In the genomic region with DNA sequence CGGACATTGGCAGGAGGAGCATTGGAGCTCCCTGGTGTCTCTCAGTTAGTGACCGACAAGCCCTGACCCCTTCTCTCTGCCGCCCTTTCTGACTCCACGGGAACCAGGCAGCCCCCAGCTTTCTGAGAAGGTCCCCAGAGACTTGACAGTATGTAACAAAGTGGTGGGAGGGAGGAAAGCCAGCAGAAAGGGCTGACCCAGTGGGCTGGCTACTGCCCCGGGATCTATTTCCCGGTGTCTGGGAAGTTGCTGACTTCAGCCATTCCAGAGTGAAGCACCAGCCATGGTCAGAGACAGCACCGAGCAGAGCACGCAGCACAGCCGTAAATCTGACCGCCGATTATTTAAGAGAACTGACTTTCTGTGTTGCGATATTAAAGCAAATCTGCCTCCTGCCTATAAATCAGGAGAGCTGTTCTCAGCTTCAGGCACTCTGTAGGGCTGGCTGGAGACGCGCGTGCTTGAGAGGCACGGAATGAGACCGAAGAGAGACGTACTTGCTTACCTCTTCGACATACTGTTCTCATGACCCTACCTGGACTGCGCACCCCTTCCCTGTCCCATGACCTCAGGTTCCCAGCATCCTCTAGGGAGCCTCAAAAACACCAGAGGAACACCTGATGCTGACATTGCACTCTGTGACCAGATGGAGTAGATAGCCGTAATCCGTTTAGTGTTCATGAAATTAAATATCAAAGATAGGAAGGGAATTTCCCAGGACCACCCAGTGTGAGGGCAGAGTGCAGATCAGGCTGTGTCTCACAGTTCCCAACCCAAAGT, we compare ENCODE assay signal across 11 mouse cellular contexts.
DNase-seq lines count a peak whose midpoint lies in the region; ATAC-seq lines count a peak whose summit lies in the region.
"Had no signal": no experiment of that assay in that cellular context is flagged by ENCODE, and none has a peak within 500 bp of the region (broad histone marks: within the 10 kb centered on the region; RNA-seq: fewer than 3 reads in every experiment).

No protein-coding gene starts in this region.

- no peak overlapping the region for H3K27ac ChIP-seq in hindbrain, embryonic 12.5 days
- H3K27ac ChIP-seq in hindbrain, embryonic 13.5 days = no peak overlapping the region
- H3K27ac ChIP-seq in intestine, embryonic 15.5 days = no peak overlapping the region
- no peak overlapping the region; the same call in 1 of the 2 replicates for H3K27ac ChIP-seq in kidney, embryonic 16.5 days (ENCODE audit: low read length)
- H3K27ac ChIP-seq in stomach, embryonic 14.5 days (ENCODE audit: low read length) = no peak overlapping the region
- H3K27ac ChIP-seq: heart, embryonic 10.5 days had no signal

- H3K27me3 ChIP-seq in hindbrain, embryonic 12.5 days = no peaks in the 10 kb centered on the region
- no peaks in the 10 kb centered on the region for H3K27me3 ChIP-seq in hindbrain, embryonic 13.5 days
- no peaks in the 10 kb centered on the region for H3K27me3 ChIP-seq in intestine, embryonic 15.5 days (replicated peaks)
- peaks cover 4% of the 10 kb centered on the region; the same call in 1 of the 2 replicates for H3K27me3 ChIP-seq in kidney, embryonic 16.5 days (ENCODE audit: insufficient read depth, low read length)
- no peaks in the 10 kb centered on the region for H3K27me3 ChIP-seq in stomach, embryonic 14.5 days (ENCODE audit: control insufficient read depth, insufficient read depth, low read length)
- H3K27me3 ChIP-seq: CH12.LX had no signal

- no peaks in the 10 kb centered on the region for H3K9me3 ChIP-seq in hindbrain, embryonic 12.5 days (replicated peaks)
- no peaks in the 10 kb centered on the region for H3K9me3 ChIP-seq in hindbrain, embryonic 13.5 days
- no peaks in the 10 kb centered on the region for H3K9me3 ChIP-seq in intestine, embryonic 15.5 days
- no peaks in the 10 kb centered on the region for H3K9me3 ChIP-seq in kidney, embryonic 16.5 days (ENCODE audit: low read length)
- H3K9me3 ChIP-seq in stomach, embryonic 14.5 days (ENCODE audit: control insufficient read depth, low read depth, low read length) = no peaks in the 10 kb centered on the region
- H3K9me3 ChIP-seq: heart, embryonic 10.5 days had no signal

- no peaks in the 10 kb centered on the region for H3K36me3 ChIP-seq in hindbrain, embryonic 12.5 days
- no peaks in the 10 kb centered on the region for H3K36me3 ChIP-seq in hindbrain, embryonic 13.5 days
- H3K36me3 ChIP-seq in intestine, embryonic 15.5 days = no peaks in the 10 kb centered on the region
- no peaks in the 10 kb centered on the region for H3K36me3 ChIP-seq in kidney, embryonic 16.5 days (ENCODE audit: insufficient read depth, low read length)
- H3K36me3 ChIP-seq in stomach, embryonic 14.5 days (ENCODE audit: control insufficient read depth, insufficient read depth, low read length) = no peaks in the 10 kb centered on the region
- H3K36me3 ChIP-seq: heart, embryonic 10.5 days had no signal

- H3K9ac ChIP-seq in hindbrain, embryonic 12.5 days = no peak overlapping the region
- H3K9ac ChIP-seq in hindbrain, embryonic 13.5 days = no peak overlapping the region
- H3K9ac ChIP-seq in intestine, embryonic 15.5 days = no peak overlapping the region
- peak overlapping the region; percentile 39; the same call in 1 of the 2 replicates for H3K9ac ChIP-seq in kidney, embryonic 16.5 days (replicated peaks; ENCODE audit: low read length)
- no peak overlapping the region for H3K9ac ChIP-seq in stomach, embryonic 14.5 days (replicated peaks; ENCODE audit: low read depth, low read length)

- 79% methylated on average over 22 of the region's 22 CpGs for WGBS in hindbrain, embryonic 12.5 days
- WGBS in hindbrain, embryonic 13.5 days = 76% methylated on average over 22 of the region's 22 CpGs
- 53% methylated on average over 22 of the region's 22 CpGs for WGBS in intestine, embryonic 15.5 days
- 11% methylated on average over 22 of the region's 22 CpGs for WGBS in kidney, embryonic 16.5 days
- WGBS in stomach, embryonic 14.5 days = 50% methylated on average over 22 of the region's 22 CpGs

- 0 out of 2 replicates have a peak, but pooled peaks have one; percentile 32 for ATAC-seq in hindbrain, embryonic 12.5 days (ENCODE audit: low FRiP score)
- no peak for ATAC-seq in hindbrain, embryonic 13.5 days (ENCODE audit: low FRiP score)
- ATAC-seq in intestine, embryonic 15.5 days = peak; percentile 62
- ATAC-seq in kidney, embryonic 16.5 days (ENCODE audit: low FRiP score, low TSS enrichment) = peak; percentile 93
- no peak for ATAC-seq in stomach, embryonic 14.5 days (ENCODE audit: insufficient number of reproducible peaks, insufficient read depth, low FRiP score, low read depth)
- ATAC-seq: hindbrain, embryonic 16.5 days had no signal

- H3K4me2 ChIP-seq in hindbrain, embryonic 12.5 days (replicated peaks) = no peak overlapping the region
- H3K4me2 ChIP-seq in hindbrain, embryonic 13.5 days = no peak overlapping the region
- peak overlapping the region; percentile 39 for H3K4me2 ChIP-seq in intestine, embryonic 15.5 days (replicated peaks)
- H3K4me2 ChIP-seq in kidney, embryonic 16.5 days (replicated peaks; ENCODE audit: low read depth, low read length) = peak overlapping the region; percentile 55
- peak overlapping the region; percentile 6; the same call in 1 of the 2 replicates for H3K4me2 ChIP-seq in stomach, embryonic 14.5 days (replicated peaks; ENCODE audit: low read depth, low read length)

- no peak overlapping the region for H3K4me3 ChIP-seq in hindbrain, embryonic 12.5 days
- no peak overlapping the region for H3K4me3 ChIP-seq in hindbrain, embryonic 13.5 days
- no peak overlapping the region for H3K4me3 ChIP-seq in intestine, embryonic 15.5 days (replicated peaks)
- H3K4me3 ChIP-seq in kidney, embryonic 16.5 days (ENCODE audit: low read length) = peak overlapping the region; percentile 27
- no peak overlapping the region for H3K4me3 ChIP-seq in stomach, embryonic 14.5 days (ENCODE audit: low read depth, low read length)
- H3K4me3 ChIP-seq: heart, embryonic 10.5 days had no signal

- no peak for DNase-seq in right cerebral cortex, adult 2 months (ENCODE audit: low spot score in 2 of 2)
- DNase-seq in left cerebral cortex, adult 9 months (ENCODE audit: low spot score in 2 of 2) = no peak
- DNase-seq: retina, postnatal 1 day had no signal

- H3K4me1 ChIP-seq in hindbrain, embryonic 12.5 days = peaks cover 7% of the 10 kb centered on the region
- H3K4me1 ChIP-seq in hindbrain, embryonic 13.5 days (replicated peaks) = peaks cover 9% of the 10 kb centered on the region
- no peaks in the 10 kb centered on the region for H3K4me1 ChIP-seq in intestine, embryonic 15.5 days (replicated peaks)
- H3K4me1 ChIP-seq in kidney, embryonic 16.5 days (ENCODE audit: insufficient read depth, low read length) = peaks cover 23% of the 10 kb centered on the region
- no peaks in the 10 kb centered on the region; the same call in 1 of the 2 replicates for H3K4me1 ChIP-seq in stomach, embryonic 14.5 days (ENCODE audit: control insufficient read depth, insufficient read depth, low read length)

Comparison
In these comparisons a context has a peak if more than half of its experiments do, and no peak if none do; other contexts are left out.
1. ATAC-seq: peak in hindbrain, embryonic 12.5 days (single experiment), intestine, embryonic 15.5 days (single experiment) and kidney, embryonic 16.5 days (single experiment); none in hindbrain, embryonic 13.5 days (single experiment) and stomach, embryonic 14.5 days (single experiment).
2. H3K4me2 ChIP-seq: peak in intestine, embryonic 15.5 days (single experiment), kidney, embryonic 16.5 days (single experiment) and stomach, embryonic 14.5 days (single experiment); none in hindbrain, embryonic 12.5 days (single experiment) and hindbrain, embryonic 13.5 days (single experiment).